Mouse (Mus musculus): ENCODE measurements around the gene Ripply1. TPM values are rescaled to one million over a fixed set of nuclear protein-coding genes. Genes with fewer than 3 reads are reported as not detected.

Ripply1 gene
- polyA plus RNA-seq, 1 experiment from 2014 or later: not detected

DNA sequence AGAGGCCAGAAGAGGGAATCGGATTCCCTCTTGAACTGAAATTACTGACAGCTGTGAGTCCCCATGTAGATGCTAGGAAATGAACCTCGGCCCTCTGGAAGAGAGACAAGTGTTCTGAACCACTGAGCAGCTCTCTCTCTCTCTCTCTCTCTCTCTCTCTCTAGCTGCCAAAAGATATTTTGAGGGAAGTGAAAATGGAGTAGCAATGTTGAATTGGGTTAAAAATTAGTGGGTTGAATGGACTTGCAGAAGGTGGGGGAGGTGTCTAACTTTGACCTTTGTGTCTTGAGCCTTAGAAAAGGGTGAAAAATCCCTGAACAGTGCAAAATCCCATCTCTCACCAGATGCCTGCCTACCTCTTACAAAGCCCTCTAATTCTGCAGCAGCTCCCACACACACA lies 25.2 kb upstream of the Ripply1 start:
- no peaks in the 10 kb centered on the region for H3K9me3 ChIP-seq
- H3K4me3 ChIP-seq: no peak overlapping the region
- no peaks in the 10 kb centered on the region for H3K36me3 ChIP-seq
- no peak overlapping the region for H3K4me2 ChIP-seq
- H3K27me3 ChIP-seq (replicated peaks): 0 out of 2 replicates have a peak, but pooled peaks cover 3% of the 10 kb centered on the region
- H3K9ac ChIP-seq: no peak overlapping the region
- H3K27ac ChIP-seq (replicated peaks): no peak overlapping the region
- WGBS: 70% methylated on average over 2 of the region's 2 CpGs
- no peaks in the 10 kb centered on the region for H3K4me1 ChIP-seq
- no peak for ATAC-seq (ENCODE audit: extremely low read depth, insufficient number of reproducible peaks, low FRiP score, low TSS enrichment)

DNA sequence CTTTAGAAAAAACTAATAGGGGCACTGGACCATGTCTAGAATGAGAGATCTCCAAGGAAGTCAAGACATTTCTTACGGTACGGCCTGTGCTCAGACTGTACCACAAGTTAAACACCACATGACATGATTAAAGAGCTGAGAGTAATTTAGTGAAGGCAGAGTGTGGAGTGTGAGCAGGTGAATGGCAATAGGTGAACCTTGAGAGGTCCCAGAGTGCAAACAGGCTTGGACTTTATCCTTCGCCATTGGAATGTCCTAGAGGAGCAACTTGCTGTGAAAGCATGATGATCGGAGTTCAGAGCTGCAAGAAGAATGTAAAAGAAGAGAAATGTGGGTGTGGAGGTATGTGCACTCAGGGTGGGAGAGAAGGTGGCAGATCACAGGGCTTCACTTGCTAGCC lies 23.8 kb upstream of the Ripply1 start:
- Histone ChIP-seq H3K4me3 (no peak overlapping the region), H3K4me2 (no peak overlapping the region), H3K27ac (replicated peaks) (no peak overlapping the region), H3K9me3 (no peaks in the 10 kb centered on the region), H3K4me1 (no peaks in the 10 kb centered on the region), H3K36me3 (no peaks in the 10 kb centered on the region), H3K9ac (no peak overlapping the region), H3K27me3 (replicated peaks) (no peaks in the 10 kb centered on the region; the same call in 1 of the 2 replicates)
- WGBS: 84% methylated on average over 4 of the region's 4 CpGs
- ATAC-seq (ENCODE audit: extremely low read depth, insufficient number of reproducible peaks, low FRiP score, low TSS enrichment): no peak

DNA sequence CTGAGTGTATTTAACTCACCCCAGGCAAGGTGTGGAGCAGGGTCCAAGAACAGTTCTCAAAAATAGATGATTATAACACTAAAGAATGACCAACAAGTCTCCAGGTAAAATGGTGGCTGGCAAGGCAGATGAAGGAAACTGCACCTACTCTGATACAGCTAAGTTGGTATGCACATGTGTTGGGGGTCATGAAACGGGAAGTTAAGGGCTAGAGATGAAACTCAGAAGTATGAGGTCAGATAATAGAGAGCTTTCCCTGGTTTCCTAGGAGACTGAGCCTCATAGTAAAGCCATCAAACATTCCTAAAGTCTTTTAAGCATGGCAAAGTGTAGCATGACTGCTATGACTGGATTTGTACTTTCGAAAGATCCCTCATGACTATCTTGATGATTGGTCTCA lies 20.9 kb upstream of the Ripply1 start:
- Histone ChIP-seq H3K4me1 (no peaks in the 10 kb centered on the region), H3K4me3 (no peak overlapping the region), H3K9me3 (no peaks in the 10 kb centered on the region), H3K4me2 (no peak overlapping the region), H3K27me3 (replicated peaks) (no peaks in the 10 kb centered on the region; the same call in 1 of the 2 replicates), H3K36me3 (no peaks in the 10 kb centered on the region), H3K27ac (replicated peaks) (no peak overlapping the region), H3K9ac (no peak overlapping the region)
- ATAC-seq (ENCODE audit: extremely low read depth, insufficient number of reproducible peaks, low FRiP score, low TSS enrichment): no peak
- 66% methylated on average over 2 of the region's 2 CpGs for WGBS

DNA sequence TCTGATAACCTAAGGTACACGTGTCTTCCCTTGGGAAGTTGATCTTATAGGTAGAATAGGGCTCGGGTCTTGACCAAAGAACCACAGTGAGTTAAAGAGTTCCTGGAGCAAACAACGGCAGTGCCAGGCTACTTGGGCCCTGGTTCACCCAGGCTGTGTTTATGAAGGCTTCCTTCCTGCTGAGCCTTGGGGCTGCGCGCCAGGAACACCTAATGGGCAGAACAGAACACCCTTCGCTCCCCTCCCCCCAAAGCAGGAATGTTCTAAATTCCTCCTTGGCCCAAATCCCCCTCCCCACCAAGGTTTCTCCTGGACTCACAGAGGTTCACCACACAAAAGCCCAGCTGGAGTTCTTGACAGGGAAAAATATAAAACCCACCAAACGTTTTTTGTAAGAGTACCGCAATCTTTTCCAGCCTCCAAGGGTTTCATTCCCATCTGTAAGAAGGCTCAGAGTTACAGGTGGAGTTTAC lies 18.3 kb upstream of the Ripply1 start, which contains the start of gene Cldn2:
Gene Cldn2 (plus strand): TSS at position 423 of the 473 bp plus-strand sequence.
- no peaks in the 10 kb centered on the region for H3K4me1 ChIP-seq
- peaks cover 5% of the 10 kb centered on the region; the same call in 1 of the 2 replicates for H3K27me3 ChIP-seq (replicated peaks)
- H3K4me3 ChIP-seq: no peak within 1 kb of the TSS
- H3K36me3 ChIP-seq: no peaks in the 10 kb centered on the region
- no peak within 1 kb of the TSS for H3K27ac ChIP-seq (replicated peaks)
- no peak within 1 kb of the TSS for H3K9ac ChIP-seq
- H3K9me3 ChIP-seq: no peaks in the 10 kb centered on the region
- H3K4me2 ChIP-seq: no peak within 1 kb of the TSS
- no peak for ATAC-seq (ENCODE audit: extremely low read depth, insufficient number of reproducible peaks, low FRiP score, low TSS enrichment)
- WGBS: 66% methylated on average over 8 of the region's 8 CpGs

DNA sequence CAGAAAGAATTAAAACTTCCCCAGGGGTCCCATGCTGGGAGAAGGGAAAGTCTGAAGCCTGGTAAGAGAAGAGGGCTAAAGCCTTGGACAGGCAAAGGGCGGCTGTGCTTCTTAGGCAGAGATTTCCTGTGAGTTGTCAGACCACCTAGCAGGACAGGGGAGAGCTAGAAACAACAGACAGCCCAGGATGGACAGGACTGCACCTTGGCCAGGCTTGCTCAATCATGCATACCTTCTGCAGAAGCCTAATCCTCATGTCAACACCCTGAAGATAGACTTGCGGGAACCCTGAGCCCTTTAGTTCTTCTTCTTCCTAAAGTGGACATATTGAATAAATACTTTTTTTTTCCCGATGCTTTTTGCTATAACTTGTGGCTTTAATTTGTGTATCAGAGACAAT lies 17.8 kb upstream of the Ripply1 start:
- H3K9me3 ChIP-seq: no peaks in the 10 kb centered on the region
- ATAC-seq (ENCODE audit: extremely low read depth, insufficient number of reproducible peaks, low FRiP score, low TSS enrichment): no peak
- H3K4me1 ChIP-seq: no peaks in the 10 kb centered on the region
- whole genome bisulfite sequencing: 57% methylated on average over 3 of the region's 3 CpGs
- no peak overlapping the region for H3K9ac ChIP-seq
- H3K27ac ChIP-seq (replicated peaks): no peak overlapping the region
- peaks cover 6% of the 10 kb centered on the region; the same call in 1 of the 2 replicates for H3K27me3 ChIP-seq (replicated peaks)
- no peak overlapping the region for H3K4me2 ChIP-seq
- H3K36me3 ChIP-seq: no peaks in the 10 kb centered on the region
- H3K4me3 ChIP-seq: no peak overlapping the region

DNA sequence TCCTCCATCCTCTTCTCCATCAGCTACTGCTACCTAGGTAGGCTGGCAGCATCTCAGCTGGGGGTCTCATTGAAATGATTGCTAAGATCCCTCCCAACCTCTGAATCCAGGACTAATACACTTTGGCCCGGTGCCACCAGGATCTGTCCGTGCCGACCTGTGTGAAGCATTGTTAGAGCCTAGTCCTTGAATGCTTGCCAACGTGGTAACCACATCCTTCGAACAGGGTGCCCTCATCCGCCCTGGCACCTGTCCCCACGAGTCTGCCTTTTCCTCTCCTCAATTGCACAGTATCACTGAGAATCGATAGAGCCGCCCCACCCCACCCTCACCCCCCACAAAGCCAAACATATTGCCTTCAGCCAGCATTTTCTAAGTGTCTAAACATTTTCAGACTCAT lies 15.7 kb upstream of the Ripply1 start:
- Histone ChIP-seq H3K9ac (no peak overlapping the region), H3K9me3 (no peaks in the 10 kb centered on the region), H3K4me2 (no peak overlapping the region), H3K36me3 (no peaks in the 10 kb centered on the region), H3K4me1 (no peaks in the 10 kb centered on the region), H3K4me3 (no peak overlapping the region), H3K27ac (replicated peaks) (no peak overlapping the region), H3K27me3 (replicated peaks) (peaks cover 6% of the 10 kb centered on the region; the same call in 1 of the 2 replicates)
- 70% methylated on average over 9 of the region's 9 CpGs for WGBS
- ATAC-seq (ENCODE audit: extremely low read depth, insufficient number of reproducible peaks, low FRiP score, low TSS enrichment): no peak

DNA sequence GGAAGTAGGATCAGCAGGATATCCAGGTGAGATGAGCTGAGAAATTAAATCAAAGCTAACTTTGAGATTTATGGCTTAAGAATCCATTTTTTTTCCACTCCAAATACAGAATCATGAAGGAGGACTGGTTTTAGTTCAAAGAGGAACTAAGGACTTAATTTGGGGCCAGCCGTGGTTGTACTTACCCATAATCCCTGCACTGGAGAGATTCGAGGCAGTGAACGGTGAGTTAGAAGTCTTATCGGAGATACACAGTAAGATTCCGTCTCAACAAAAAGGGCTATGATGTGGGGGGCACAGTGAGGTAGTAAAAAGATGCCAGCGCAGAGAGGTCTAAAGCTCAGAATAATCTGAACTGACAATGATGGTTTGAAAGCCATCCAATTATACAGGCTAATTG lies 13.9 kb upstream of the Ripply1 start:
- H3K9ac ChIP-seq: no peak overlapping the region
- H3K4me2 ChIP-seq: no peak overlapping the region
- H3K9me3 ChIP-seq: no peaks in the 10 kb centered on the region
- H3K4me3 ChIP-seq: no peak overlapping the region
- no peaks in the 10 kb centered on the region for H3K4me1 ChIP-seq
- H3K36me3 ChIP-seq: no peaks in the 10 kb centered on the region
- ATAC-seq (ENCODE audit: extremely low read depth, insufficient number of reproducible peaks, low FRiP score, low TSS enrichment): no peak
- H3K27me3 ChIP-seq (replicated peaks): peaks cover 6% of the 10 kb centered on the region; the same call in 1 of the 2 replicates
- no peak overlapping the region for H3K27ac ChIP-seq (replicated peaks)
- 81% methylated on average over 6 of the region's 6 CpGs for WGBS

DNA sequence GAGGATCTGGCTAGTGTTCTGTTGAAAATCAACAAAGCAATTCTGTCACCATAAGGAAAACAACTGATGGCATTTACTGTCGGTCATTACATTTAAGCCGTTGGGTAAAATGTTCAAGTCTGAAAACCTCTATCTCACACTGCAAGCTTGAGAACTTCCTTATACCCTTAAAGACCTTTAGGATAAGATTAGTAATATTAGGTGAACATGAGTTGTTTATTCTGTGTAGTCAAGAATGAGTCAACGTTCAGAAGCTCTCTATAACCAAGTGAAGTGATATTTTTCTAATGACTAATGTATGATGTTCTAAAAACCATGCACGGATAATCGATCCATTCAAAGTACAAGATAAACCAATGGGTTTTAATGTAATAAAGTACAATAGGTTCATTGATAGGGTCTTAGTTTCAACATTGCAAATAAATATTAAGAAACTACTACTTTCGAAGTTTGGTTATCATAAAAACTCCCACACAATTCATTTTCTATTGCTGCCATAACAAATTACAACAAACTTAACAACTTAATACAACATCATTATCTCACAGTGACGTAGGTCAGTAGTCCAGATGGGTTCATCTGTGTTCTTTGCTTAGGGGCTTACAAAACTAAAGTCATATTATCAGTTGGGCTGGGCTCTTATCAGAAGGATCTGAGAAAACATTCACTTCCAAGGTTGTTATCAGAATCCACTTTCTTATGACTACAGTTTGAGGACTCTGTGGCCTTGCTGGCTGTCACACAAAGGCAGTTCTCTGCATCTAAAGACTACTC lies 12.1 kb upstream of the Ripply1 start:
- Histone ChIP-seq H3K9me3 (no peaks in the 10 kb centered on the region), H3K4me1 (no peaks in the 10 kb centered on the region), H3K9ac (no peak overlapping the region), H3K4me3 (no peak overlapping the region), H3K36me3 (no peaks in the 10 kb centered on the region), H3K4me2 (no peak overlapping the region), H3K27ac (replicated peaks) (no peak overlapping the region), H3K27me3 (replicated peaks) (0 out of 2 replicates have a peak, but pooled peaks cover 9% of the 10 kb centered on the region)
- 70% methylated on average over 7 of the region's 7 CpGs for WGBS
- no peak for ATAC-seq (ENCODE audit: extremely low read depth, insufficient number of reproducible peaks, low FRiP score, low TSS enrichment)

DNA sequence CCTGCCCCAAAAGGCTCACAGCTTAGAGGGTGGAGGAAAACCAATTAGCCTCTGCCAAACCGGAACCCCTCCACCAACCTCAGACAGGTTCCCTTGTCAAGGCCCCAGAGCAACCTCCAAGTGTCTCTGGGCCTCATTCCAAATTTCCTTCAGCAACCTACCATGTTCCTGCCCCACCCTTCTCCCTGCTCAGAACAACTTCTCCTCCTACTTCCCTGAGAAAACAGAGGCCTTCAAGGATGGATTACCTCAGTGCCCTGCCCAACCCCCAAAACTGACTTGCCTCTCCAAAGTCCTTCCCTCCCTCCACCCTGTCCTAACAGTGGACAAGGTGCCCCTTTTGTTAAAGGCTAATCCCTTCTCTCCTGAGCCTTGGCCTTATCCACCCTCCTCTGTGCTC lies 3.6 kb upstream of the Ripply1 start:
- Histone ChIP-seq H3K4me2 (no peak overlapping the region), H3K27ac (replicated peaks) (peak overlapping the region; percentile 8; the same call in 1 of the 2 replicates), H3K4me3 (no peak overlapping the region), H3K9ac (no peak overlapping the region), H3K27me3 (replicated peaks) (peaks cover 3% of the 10 kb centered on the region; the same call in 1 of the 2 replicates), H3K9me3 (no peaks in the 10 kb centered on the region), H3K36me3 (no peaks in the 10 kb centered on the region), H3K4me1 (peaks cover 4% of the 10 kb centered on the region; the same call in 1 of the 2 replicates)
- no peak for ATAC-seq (ENCODE audit: extremely low read depth, insufficient number of reproducible peaks, low FRiP score, low TSS enrichment)
- WGBS: 20% methylated on average over 1 of the region's 1 CpGs

DNA sequence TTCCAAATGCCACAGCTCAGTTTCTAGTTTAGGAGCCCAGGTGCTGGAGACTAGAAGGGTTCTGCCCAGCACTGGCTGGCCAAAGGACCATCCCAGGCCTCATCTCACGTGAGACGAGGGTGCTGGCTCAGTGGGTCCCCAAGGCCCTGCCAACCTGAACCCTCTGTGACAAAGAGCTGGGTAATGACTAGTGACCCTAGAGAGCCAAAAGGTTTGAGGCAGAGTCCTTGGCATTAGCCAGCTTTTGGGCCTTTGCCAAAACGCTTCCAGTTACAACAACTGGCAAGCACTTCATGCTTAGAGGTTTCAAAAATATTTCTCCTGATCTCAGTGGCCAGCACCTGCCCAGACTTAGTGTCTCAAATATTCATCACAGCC lies 881 bp upstream of the Ripply1 start:
- Histone ChIP-seq H3K27me3 (replicated peaks) (no peaks in the 10 kb centered on the region; the same call in 1 of the 2 replicates), H3K9ac (no peak overlapping the region), H3K36me3 (no peaks in the 10 kb centered on the region), H3K4me3 (no peak overlapping the region), H3K27ac (replicated peaks) (no peak overlapping the region), H3K4me1 (peaks cover 9% of the 10 kb centered on the region; the same call in 1 of the 2 replicates), H3K9me3 (no peaks in the 10 kb centered on the region), H3K4me2 (no peak overlapping the region)
- 72% methylated on average over 3 of the region's 3 CpGs for WGBS
- no peak for ATAC-seq (ENCODE audit: extremely low read depth, insufficient number of reproducible peaks, low FRiP score, low TSS enrichment)

DNA sequence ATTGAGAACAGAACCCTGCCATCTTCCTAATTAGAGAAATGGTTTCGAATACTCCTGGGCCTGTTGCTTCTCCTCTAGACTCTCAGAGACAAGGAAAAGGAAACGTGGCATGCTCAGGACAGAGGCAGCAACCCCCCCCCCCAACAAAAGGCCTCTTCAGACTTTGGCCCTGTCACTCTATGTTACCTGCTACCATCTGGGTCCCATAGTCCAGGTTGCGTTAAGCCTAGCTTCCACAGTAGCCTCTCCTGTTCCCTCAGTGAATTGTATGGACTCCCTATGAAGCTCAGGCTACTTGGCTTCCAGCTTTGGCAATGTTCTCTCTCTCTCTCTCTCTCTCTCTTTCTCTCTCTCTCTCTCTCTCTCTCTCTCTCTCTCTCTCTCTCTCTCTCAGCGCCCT lies 590 bp downstream of the Ripply1 start:
- no peak for ATAC-seq (ENCODE audit: extremely low read depth, insufficient number of reproducible peaks, low FRiP score, low TSS enrichment)
- Histone ChIP-seq H3K27ac (replicated peaks) (no peak overlapping the region), H3K9ac (no peak overlapping the region), H3K4me3 (no peak overlapping the region), H3K9me3 (no peaks in the 10 kb centered on the region), H3K4me2 (no peak overlapping the region), H3K4me1 (peaks cover 9% of the 10 kb centered on the region; the same call in 1 of the 2 replicates), H3K36me3 (no peaks in the 10 kb centered on the region), H3K27me3 (replicated peaks) (no peaks in the 10 kb centered on the region; the same call in 1 of the 2 replicates)
- WGBS: 71% methylated on average over 3 of the region's 4 CpGs

DNA sequence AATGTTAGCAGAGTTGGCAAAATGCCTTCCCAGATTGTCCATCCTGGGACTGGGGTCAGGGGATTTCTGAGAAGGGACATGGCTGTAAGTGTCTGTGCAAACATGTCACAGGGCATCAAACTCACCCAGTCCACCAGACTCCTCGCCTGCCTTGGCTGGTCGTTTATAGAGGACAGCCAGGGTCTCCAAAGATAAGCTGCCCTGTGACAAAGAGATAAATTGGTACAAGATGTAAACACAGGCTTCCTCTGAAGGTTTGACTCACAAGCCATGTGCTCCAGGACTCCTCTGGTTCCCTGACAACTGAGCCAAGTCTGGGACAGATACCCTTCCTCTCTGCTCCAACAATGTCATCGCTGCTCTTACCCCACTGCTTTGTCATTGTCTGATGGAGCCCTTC lies 1.2 kb downstream of the Ripply1 start:
- ATAC-seq (ENCODE audit: extremely low read depth, insufficient number of reproducible peaks, low FRiP score, low TSS enrichment): no peak
- 23% methylated on average over 3 of the region's 3 CpGs for WGBS

More for the DNA sequence above, 1.2 kb downstream of the Ripply1 start:
- no peak overlapping the region for H3K27ac ChIP-seq (replicated peaks)
- no peak overlapping the region for H3K9ac ChIP-seq
- H3K9me3 ChIP-seq: no peaks in the 10 kb centered on the region
- H3K4me1 ChIP-seq: peaks cover 9% of the 10 kb centered on the region; the same call in 1 of the 2 replicates
- H3K4me2 ChIP-seq: no peak overlapping the region
- H3K4me3 ChIP-seq: no peak overlapping the region
- H3K36me3 ChIP-seq: no peaks in the 10 kb centered on the region
- no peaks in the 10 kb centered on the region; the same call in 1 of the 2 replicates for H3K27me3 ChIP-seq (replicated peaks)
